In genomic region chr14:120119094-120119501, GRCm38 (mm10) we compare ENCODE assay signal across 12 mouse cellular contexts.
DNase-seq lines count a peak whose midpoint lies in the region; ATAC-seq and TF ChIP-seq lines count a peak whose summit lies in the region.
"Had no signal": no experiment of that assay in that cellular context is flagged by ENCODE, and none has a peak within 500 bp of the region (broad histone marks: within the 10 kb centered on the region; RNA-seq: fewer than 3 reads in every experiment).

No protein-coding gene starts in this region.

- H3K4me1 ChIP-seq in cerebellum, adult 2 months (ENCODE audit: control insufficient read depth, insufficient read depth, low read length): peaks cover 16% of the 10 kb centered on the region; the same call in 1 of the 2 replicates
- peaks cover 11% of the 10 kb centered on the region; the same call in 1 of the 2 replicates for H3K4me1 ChIP-seq in heart, embryonic 10.5 days
- no peaks in the 10 kb centered on the region for H3K4me1 ChIP-seq in hindbrain, embryonic 11.5 days (replicated peaks; ENCODE audit: control insufficient read depth, insufficient read depth, low read length)
- H3K4me1 ChIP-seq: liver, embryonic 15.5 days; megakaryocyte, embryonic 14.5 days had no signal

- no peak for ATAC-seq in inflammation-experienced regulatory T-cells, adult 6 months
- no peak for ATAC-seq in hindbrain, embryonic 11.5 days (ENCODE audit: low FRiP score)

- H3K27me3 ChIP-seq in cerebellum, adult 2 months (ENCODE audit: control insufficient read depth, insufficient read depth, low read length): no peaks in the 10 kb centered on the region
- H3K27me3 ChIP-seq in heart, embryonic 10.5 days (ENCODE audit: insufficient read depth, poor library complexity, severe bottlenecking): no peaks in the 10 kb centered on the region
- H3K27me3 ChIP-seq in hindbrain, embryonic 11.5 days (ENCODE audit: control insufficient read depth, insufficient read depth, low read length): no peaks in the 10 kb centered on the region
- H3K27me3 ChIP-seq: liver, embryonic 15.5 days; megakaryocyte, embryonic 14.5 days had no signal

- no peaks in the 10 kb centered on the region for H3K36me3 ChIP-seq in heart, embryonic 10.5 days
- no peaks in the 10 kb centered on the region for H3K36me3 ChIP-seq in hindbrain, embryonic 11.5 days (ENCODE audit: control insufficient read depth, insufficient read depth, low read length)
- H3K36me3 ChIP-seq: liver, embryonic 15.5 days had no signal

- no peak overlapping the region for H3K4me3 ChIP-seq in cerebellum, adult 2 months (replicated peaks; ENCODE audit: insufficient read depth, low read depth, low read length)
- no peak overlapping the region for H3K4me3 ChIP-seq in heart, embryonic 10.5 days
- no peak overlapping the region for H3K4me3 ChIP-seq in hindbrain, embryonic 11.5 days (ENCODE audit: low read depth, low read length)
- H3K4me3 ChIP-seq: liver, embryonic 15.5 days; megakaryocyte, embryonic 14.5 days had no signal

- 11% methylated on average over 5 of the region's 5 CpGs for WGBS in cerebellum, adult 2 months
- WGBS in heart, embryonic 10.5 days: 64% methylated on average over 5 of the region's 5 CpGs
- WGBS in hindbrain, embryonic 11.5 days: 93% methylated on average over 5 of the region's 5 CpGs

- TF ChIP-seq CTCF in cerebellum, adult 2 months (IDR thresholded peaks at IDR 0.05; ENCODE audit: borderline replicate concordance, insufficient read depth, low read depth, low read length): no peak

- no peak overlapping the region for H3K9ac ChIP-seq in hindbrain, embryonic 11.5 days (ENCODE audit: low read depth, low read length)
- H3K9ac ChIP-seq: liver, embryonic 15.5 days had no signal

- TF ChIP-seq POLR2A in cerebellum, adult 2 months (IDR thresholded peaks at IDR 0.05; ENCODE audit: borderline replicate concordance, insufficient read depth, low read length): no peak

- peak overlapping the region; percentile 19 for H3K27ac ChIP-seq in cerebellum, adult 2 months (ENCODE audit: insufficient read depth, low read length)
- no peak overlapping the region for H3K27ac ChIP-seq in heart, embryonic 10.5 days
- H3K27ac ChIP-seq in hindbrain, embryonic 11.5 days (ENCODE audit: low read depth, low read length): no peak overlapping the region
- H3K27ac ChIP-seq: liver, embryonic 15.5 days had no signal

- peak; percentile 42 for DNase-seq in layer of hippocampus, adult 11-12 months (ENCODE audit: low spot score)
- no peak for DNase-seq in layer of hippocampus, postnatal 25 days (ENCODE audit: extremely low spot score in 1 of 2, low spot score in 1 of 2)
- peak; percentile 86 to 95 for DNase-seq in cerebellum, adult 2 months
- peak; percentile 63 for DNase-seq in heart, embryonic 10.5 days (ENCODE audit: low spot score)
- peak; percentile 66 for DNase-seq in layer of hippocampus, adult 9-11 months
- DNase-seq in adrenal gland, adult 8-10 months: no peak
- DNase-seq in hindbrain, embryonic 11.5 days (ENCODE audit: low spot score): no peak
- DNase-seq: adrenal gland, adult 2 months; kidney, adult 8-10 months had no signal

- no peaks in the 10 kb centered on the region for H3K9me3 ChIP-seq in heart, embryonic 10.5 days
- H3K9me3 ChIP-seq in hindbrain, embryonic 11.5 days (ENCODE audit: control insufficient read depth, low read length): no peaks in the 10 kb centered on the region
- H3K9me3 ChIP-seq: liver, embryonic 15.5 days had no signal

- H3K4me2 ChIP-seq in hindbrain, embryonic 11.5 days (replicated peaks; ENCODE audit: low read depth, low read length): no peak overlapping the region
- H3K4me2 ChIP-seq: liver, embryonic 15.5 days had no signal

Comparison
In these comparisons a context has a peak if more than half of its experiments do, and no peak if none do; other contexts are left out.
1. DNase-seq: peak in layer of hippocampus, adult 11-12 months (single experiment), cerebellum, adult 2 months (2 of 2), heart, embryonic 10.5 days (single experiment) and layer of hippocampus, adult 9-11 months (single experiment); none in layer of hippocampus, postnatal 25 days (0 of 2), adrenal gland, adult 8-10 months (single experiment) and hindbrain, embryonic 11.5 days (single experiment).